Mouse (Mus musculus): ENCODE data around the gene Npat. TPM values are rescaled to one million over a fixed set of nuclear protein-coding genes. Genes with fewer than 3 reads are reported as not detected.

Gene Npat
- polyA plus RNA-seq, 1 experiment: 4.5 TPM

DNA sequence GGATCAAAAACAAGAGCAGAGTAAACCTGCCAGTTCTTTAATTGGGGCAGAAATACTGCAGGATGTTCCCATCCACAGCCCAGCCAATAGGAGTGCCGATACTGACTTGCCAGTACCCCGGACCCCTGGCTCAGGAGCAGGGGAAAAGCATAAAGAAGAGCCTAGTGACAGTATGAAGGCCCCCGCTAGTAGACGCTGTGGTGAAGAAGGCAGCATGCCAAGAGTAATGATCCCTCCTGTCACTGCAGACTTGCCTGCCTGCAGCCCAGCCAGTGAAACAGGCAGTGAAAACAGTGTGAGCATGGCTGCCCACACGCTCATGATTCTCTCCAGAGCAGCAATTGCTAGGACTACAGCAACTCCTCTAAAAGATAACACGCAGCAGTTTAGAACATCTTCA lies 33.8 kb downstream of the Npat start:
- no peak overlapping the region for H3K4me3 ChIP-seq (ENCODE audit: control insufficient read depth, low read depth, low read length)
- peaks cover 8% of the 10 kb centered on the region for H3K36me3 ChIP-seq (ENCODE audit: control insufficient read depth, insufficient read depth, low read length)
- TF ChIP-seq CTCF (IDR thresholded peaks at IDR 0.05; ENCODE audit: control insufficient read depth, insufficient read depth, insufficient replicate concordance, low read depth, low read length): no peak

GRCm38 (mm10) chr9:53572516-53573307 lies 35.9 kb downstream of the Npat start:
- H3K27me3 ChIP-seq (ENCODE audit: control insufficient read depth, insufficient read depth, low read length): no peaks in the 10 kb centered on the region
- TF ChIP-seq POLR2A (IDR thresholded peaks at IDR 0.05; ENCODE audit: control insufficient read depth, low read depth, low read length) (no peak), CTCF (IDR thresholded peaks at IDR 0.05; ENCODE audit: control insufficient read depth, insufficient read depth, insufficient replicate concordance, low read depth, low read length) (no peak)
- H3K27ac ChIP-seq (ENCODE audit: control insufficient read depth, insufficient read depth, low read depth, low read length): no peak overlapping the region
- H3K4me1 ChIP-seq (ENCODE audit: control insufficient read depth, insufficient read depth, low read length): no peaks in the 10 kb centered on the region
- peaks cover 6% of the 10 kb centered on the region; the same call in 1 of the 2 replicates for H3K36me3 ChIP-seq (ENCODE audit: control insufficient read depth, insufficient read depth, low read length)
- no peak overlapping the region for H3K4me3 ChIP-seq (ENCODE audit: control insufficient read depth, low read depth, low read length)

More for the DNA sequence above, 33.8 kb downstream of the Npat start:
- no peaks in the 10 kb centered on the region for H3K4me1 ChIP-seq (ENCODE audit: control insufficient read depth, insufficient read depth, low read length)
- no peaks in the 10 kb centered on the region for H3K27me3 ChIP-seq (ENCODE audit: control insufficient read depth, insufficient read depth, low read length)
- no peak overlapping the region for H3K27ac ChIP-seq (ENCODE audit: control insufficient read depth, insufficient read depth, low read depth, low read length)

DNA sequence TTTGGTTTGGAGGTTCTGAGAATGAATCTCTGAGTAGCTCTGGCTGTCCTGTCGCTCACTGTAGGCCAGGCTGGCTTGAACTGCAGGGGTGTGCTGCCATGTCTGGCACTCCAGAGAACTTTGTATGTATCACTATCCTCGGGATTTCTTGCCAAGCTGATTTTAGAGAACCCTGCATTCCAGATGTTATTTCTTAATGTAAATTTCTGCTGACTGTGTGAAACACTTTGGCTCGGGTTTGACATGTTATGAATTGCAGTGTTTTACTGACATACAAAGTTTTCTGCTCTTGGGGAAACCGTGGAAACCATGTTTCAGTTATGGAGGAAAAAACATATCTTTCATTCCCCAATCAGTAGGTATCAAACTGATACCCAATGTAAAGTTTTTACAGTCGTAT lies 38.9 kb downstream of the Npat start:
- Histone ChIP-seq H3K27ac (ENCODE audit: control insufficient read depth, insufficient read depth, low read depth, low read length) (no peak overlapping the region), H3K27me3 (ENCODE audit: control insufficient read depth, insufficient read depth, low read length) (no peaks in the 10 kb centered on the region), H3K4me1 (ENCODE audit: control insufficient read depth, insufficient read depth, low read length) (no peaks in the 10 kb centered on the region), H3K36me3 (ENCODE audit: control insufficient read depth, insufficient read depth, low read length) (peaks cover 2% of the 10 kb centered on the region; the same call in 1 of the 2 replicates), H3K4me3 (ENCODE audit: control insufficient read depth, low read depth, low read length) (no peak overlapping the region)
- TF ChIP-seq POLR2A (IDR thresholded peaks at IDR 0.05; ENCODE audit: control insufficient read depth, low read depth, low read length) (no peak), CTCF (IDR thresholded peaks at IDR 0.05; ENCODE audit: control insufficient read depth, insufficient read depth, insufficient replicate concordance, low read depth, low read length) (no peak)

DNA sequence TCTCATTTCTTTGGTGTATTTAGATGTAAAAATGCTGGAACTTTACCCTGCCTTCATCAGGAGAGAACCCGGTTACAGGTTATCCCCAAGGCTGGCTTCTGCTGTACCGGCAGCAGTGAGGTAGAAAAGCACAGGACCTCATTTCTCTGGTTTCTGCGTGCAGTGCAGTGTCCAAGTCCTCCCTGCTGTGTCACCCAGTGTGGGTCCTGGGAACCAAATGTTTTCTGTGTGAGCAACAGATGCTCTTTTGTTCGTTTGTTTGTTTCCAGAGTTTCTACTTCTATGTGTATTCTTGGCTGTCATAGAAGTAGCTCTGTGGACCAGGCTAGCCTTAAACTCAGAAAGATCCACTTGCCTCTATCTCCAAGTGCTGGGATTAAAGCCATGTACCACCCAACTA lies 45.0 kb downstream of the Npat start:
- no peak overlapping the region for H3K27ac ChIP-seq (ENCODE audit: control insufficient read depth, insufficient read depth, low read depth, low read length)
- TF ChIP-seq POLR2A (IDR thresholded peaks at IDR 0.05; ENCODE audit: control insufficient read depth, low read depth, low read length) (no peak), CTCF (IDR thresholded peaks at IDR 0.05; ENCODE audit: control insufficient read depth, insufficient read depth, insufficient replicate concordance, low read depth, low read length) (no peak)

GRCm38 (mm10) chr9:53594764-53595163 lies 57.9 kb downstream of the Npat start:
- Histone ChIP-seq H3K27ac (ENCODE audit: control insufficient read depth, insufficient read depth, low read depth, low read length) (no peak overlapping the region), H3K36me3 (ENCODE audit: control insufficient read depth, insufficient read depth, low read length) (no peaks in the 10 kb centered on the region; the same call in 1 of the 2 replicates), H3K4me3 (ENCODE audit: control insufficient read depth, low read depth, low read length) (no peak overlapping the region), H3K4me1 (ENCODE audit: control insufficient read depth, insufficient read depth, low read length) (no peaks in the 10 kb centered on the region), H3K27me3 (ENCODE audit: control insufficient read depth, insufficient read depth, low read length) (no peaks in the 10 kb centered on the region)
- no peak for TF ChIP-seq POLR2A (IDR thresholded peaks at IDR 0.05; ENCODE audit: control insufficient read depth, low read depth, low read length)
- peak; percentile 84 for TF ChIP-seq CTCF (IDR thresholded peaks at IDR 0.05; ENCODE audit: control insufficient read depth, insufficient read depth, insufficient replicate concordance, low read depth, low read length)

More for the DNA sequence above, 45.0 kb downstream of the Npat start:
- no peaks in the 10 kb centered on the region for H3K27me3 ChIP-seq (ENCODE audit: control insufficient read depth, insufficient read depth, low read length)
- H3K4me3 ChIP-seq (ENCODE audit: control insufficient read depth, low read depth, low read length): no peak overlapping the region
- H3K36me3 ChIP-seq (ENCODE audit: control insufficient read depth, insufficient read depth, low read length): peaks cover 1% of the 10 kb centered on the region; the same call in 1 of the 2 replicates
- H3K4me1 ChIP-seq (ENCODE audit: control insufficient read depth, insufficient read depth, low read length): no peaks in the 10 kb centered on the region

DNA sequence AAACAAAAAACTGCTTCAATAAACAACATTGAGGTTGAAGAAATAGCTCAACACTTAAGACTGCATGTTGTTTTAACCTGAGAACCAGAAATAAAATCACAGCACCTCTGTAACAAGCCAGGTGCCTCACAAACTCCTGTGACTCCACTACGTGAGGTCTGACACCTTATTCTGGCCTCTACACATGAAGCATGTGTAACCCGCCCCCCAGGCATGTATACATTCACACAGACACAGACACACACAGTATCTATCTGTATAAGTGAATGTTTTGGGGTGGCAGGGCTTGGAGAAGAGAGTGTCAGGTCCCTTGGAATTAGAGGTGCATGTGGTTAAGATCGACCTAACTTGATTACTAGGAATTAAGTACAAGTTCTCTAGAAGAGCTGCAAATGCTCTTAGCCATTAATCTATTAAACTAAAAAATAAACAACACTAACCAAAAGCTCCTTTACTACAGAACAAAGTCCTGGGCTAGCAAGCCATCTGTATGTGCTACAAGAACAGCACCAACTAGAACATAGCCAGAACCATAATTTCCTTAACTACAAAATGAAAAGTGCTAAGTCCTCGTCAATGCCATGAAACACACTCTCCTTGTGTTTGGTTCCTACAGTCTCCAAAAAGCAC lies 60.2 kb downstream of the Npat start:
- H3K36me3 ChIP-seq (ENCODE audit: control insufficient read depth, insufficient read depth, low read length): no peaks in the 10 kb centered on the region
- H3K4me1 ChIP-seq (ENCODE audit: control insufficient read depth, insufficient read depth, low read length): no peaks in the 10 kb centered on the region
- no peak overlapping the region for H3K4me3 ChIP-seq (ENCODE audit: control insufficient read depth, low read depth, low read length)
- no peaks in the 10 kb centered on the region for H3K27me3 ChIP-seq (ENCODE audit: control insufficient read depth, insufficient read depth, low read length)
- no peak overlapping the region for H3K27ac ChIP-seq (ENCODE audit: control insufficient read depth, insufficient read depth, low read depth, low read length)
- TF ChIP-seq CTCF (IDR thresholded peaks at IDR 0.05; ENCODE audit: control insufficient read depth, insufficient read depth, insufficient replicate concordance, low read depth, low read length): no peak
- TF ChIP-seq POLR2A (IDR thresholded peaks at IDR 0.05; ENCODE audit: control insufficient read depth, low read depth, low read length): no peak

GRCm38 (mm10) chr9:53598631-53599030 lies 61.8 kb downstream of the Npat start:
- TF ChIP-seq CTCF (IDR thresholded peaks at IDR 0.05; ENCODE audit: control insufficient read depth, insufficient read depth, insufficient replicate concordance, low read depth, low read length): no peak
- Histone ChIP-seq H3K27ac (ENCODE audit: control insufficient read depth, insufficient read depth, low read depth, low read length) (no peak overlapping the region), H3K4me3 (ENCODE audit: control insufficient read depth, low read depth, low read length) (no peak overlapping the region), H3K27me3 (ENCODE audit: control insufficient read depth, insufficient read depth, low read length) (no peaks in the 10 kb centered on the region), H3K36me3 (ENCODE audit: control insufficient read depth, insufficient read depth, low read length) (no peaks in the 10 kb centered on the region), H3K4me1 (ENCODE audit: control insufficient read depth, insufficient read depth, low read length) (no peaks in the 10 kb centered on the region)
